Mouse (Mus musculus): ENCODE measurements at regions not wholly inside any gene's neighbourhood (a gene's known extent, or its start where the extent isn't known, plus 50 kb on each side); places are given as distances from the start of the nearest gene placed in this dataset.
"Not testable (repeated sequence)": the region's sequence is repeated elsewhere in the genome, so short reads cannot be mapped to it uniquely, and the experiment has no call there.

DNA sequence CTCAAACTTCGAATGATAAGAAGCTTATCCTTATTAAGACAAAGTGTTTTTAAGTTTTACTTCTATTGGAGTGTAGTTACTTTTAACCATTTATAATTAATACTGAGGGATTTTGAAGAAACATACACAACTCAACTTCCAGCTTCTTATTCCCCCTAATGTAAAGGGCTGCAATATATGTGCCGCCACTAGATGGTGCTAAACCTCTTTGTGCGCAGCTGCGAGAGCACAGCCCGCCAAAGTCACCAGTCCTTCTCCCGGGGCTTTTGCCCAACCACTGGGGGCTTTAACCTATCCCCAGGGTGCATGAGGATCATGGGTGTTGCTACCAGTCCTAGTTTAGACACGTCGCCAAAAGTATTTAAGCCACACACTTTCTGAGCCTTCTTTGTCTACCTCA is 146.8 kb downstream of the Kap start:
- peak; percentile 45; the same call in 1 of the 2 replicates for TF ChIP-seq CTCF (IDR thresholded peaks at IDR 0.05; ENCODE audit: insufficient read depth, low read length)
- not testable (repeated sequence) for TF ChIP-seq POLR2A (IDR thresholded peaks at IDR 0.05; ENCODE audit: borderline replicate concordance, extremely low read depth, low read depth, low read length)

Data from lung, adult 2 months (tissue).